Mouse (Mus musculus) mouse embryonic stem cell (cell line): ENCODE measurements at regions not wholly inside any gene's neighbourhood (a gene's known extent, or its start where the extent isn't known, plus 50 kb on each side); places are given as distances from the start of the nearest gene placed in this dataset.

Source experiments
- in situ Hi-C, 2 experiments: fragments of 300-500 bp; cut with MboI; formaldehyde crosslinking; loops; 1 replicate in 1 of 2; 3 replicates in 1 of 2; pipeline ENCODE4 v1.14.3; 2019 to 2020; ENCODE audit warnings: low sequenced_read_pairs in 2 of 2, low pct_unique_long_range_greater_than_20kb in 1 of 2, mixed read lengths in 1 of 2; ENCODE audit not compliant: unreplicated experiment in 1 of 2

- in situ Hi-C loops: no loop called here
Measured at GRCm38 (mm10) chr3:35269977-35270880, 483.7 kb upstream of the Atp11b start.

DNA sequence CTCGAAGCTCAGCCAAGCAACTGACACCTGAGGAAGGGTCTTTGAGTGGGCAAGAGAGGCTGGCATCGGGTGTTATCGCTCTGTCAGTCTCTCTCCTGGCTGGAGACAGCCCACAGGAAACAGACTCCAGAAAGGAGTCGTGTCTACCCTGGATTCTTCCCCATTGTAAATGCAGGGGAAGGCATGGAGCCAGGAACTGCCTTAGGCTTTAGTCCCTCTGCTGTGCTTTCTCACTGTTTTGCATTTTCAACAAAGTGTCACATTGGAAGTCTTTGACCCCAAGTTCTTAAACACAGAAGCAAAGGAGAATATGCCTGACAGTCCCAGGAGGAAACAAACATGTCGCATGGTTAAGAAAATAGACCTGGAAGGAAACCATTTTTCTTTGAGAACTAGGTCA is 480.4 kb upstream of the Atp11b start:
- in situ Hi-C loops: no loop called here

DNA sequence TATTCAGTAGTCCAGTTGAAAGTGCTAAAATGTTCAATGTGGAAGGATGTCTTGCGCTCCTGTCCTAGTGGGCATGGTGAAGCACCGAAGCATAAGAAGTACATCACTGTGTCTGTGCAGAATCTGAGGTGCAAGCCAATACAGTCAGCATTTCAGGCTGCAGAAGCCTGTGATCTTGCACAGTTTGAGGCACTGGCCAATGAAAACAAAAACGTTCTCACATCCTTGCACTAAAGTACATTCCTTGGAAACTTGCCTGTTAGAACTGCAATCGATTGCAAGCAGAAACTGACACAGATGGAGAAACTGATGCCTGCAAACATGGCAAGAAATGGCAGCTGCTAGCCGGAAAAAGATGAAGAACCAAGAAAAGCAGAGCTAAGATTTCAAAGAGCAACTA is 472.9 kb upstream of the Atp11b start:
- in situ Hi-C loops: no loop called here

- in situ Hi-C loops: no loop called here
Measured at GRCm38 (mm10) chr3:35282106-35282505, 471.8 kb upstream of the Atp11b start.

DNA sequence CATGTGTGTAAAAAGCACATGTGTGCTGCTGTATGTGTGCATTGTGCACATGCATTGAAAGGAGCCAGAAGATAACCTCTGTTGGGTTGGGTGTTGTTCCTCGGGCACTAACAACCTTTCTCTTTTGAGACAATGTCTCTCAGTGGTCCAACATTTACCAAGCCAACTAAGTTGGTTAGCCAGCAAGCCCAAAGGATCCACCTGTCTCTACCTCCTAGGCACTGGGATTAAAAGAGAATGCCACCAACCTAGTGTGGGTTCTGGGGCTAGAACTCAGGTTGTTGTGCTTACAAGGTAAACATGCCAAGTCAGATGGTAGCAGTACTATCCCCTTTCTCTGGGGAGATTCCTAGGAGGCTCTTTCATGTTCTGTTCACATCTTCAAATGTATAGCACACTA is 459.1 kb upstream of the Atp11b start:
- in situ Hi-C loops: no loop called here

GRCm38 (mm10) chr3:35295746-35296145 is 458.2 kb upstream of the Atp11b start:
- in situ Hi-C loops: no loop called here

GRCm38 (mm10) chr3:35299036-35299435 is 454.9 kb upstream of the Atp11b start:
- in situ Hi-C loops: no loop called here

GRCm38 (mm10) chr3:35306013-35306412 is 447.9 kb upstream of the Atp11b start:
- in situ Hi-C loops: no loop called here

- in situ Hi-C loops: no loop called here
Measured at GRCm38 (mm10) chr3:35314177-35314576, 439.7 kb upstream of the Atp11b start.

DNA sequence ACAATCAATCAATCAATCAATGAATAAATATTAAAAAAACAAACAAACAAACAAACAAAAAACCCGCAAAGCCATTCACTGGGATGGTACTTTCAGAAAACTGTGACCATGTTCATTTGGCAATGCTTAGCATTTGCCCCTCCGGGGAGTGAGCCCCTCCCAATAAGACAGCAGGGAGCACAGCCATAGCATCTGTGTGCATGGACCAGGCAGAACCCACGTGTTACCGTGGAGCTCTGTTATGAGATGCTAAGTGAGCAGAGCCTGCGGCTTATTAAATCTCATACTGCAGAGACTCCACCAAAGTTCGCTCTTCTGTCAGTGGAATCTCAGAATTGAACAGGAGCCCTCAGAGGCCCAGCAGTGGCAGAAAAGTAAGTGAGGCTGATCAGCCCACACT is 438.7 kb upstream of the Atp11b start:
- in situ Hi-C loops: no loop called here

- in situ Hi-C loops: no loop called here
Measured at GRCm38 (mm10) chr3:35318348-35318747, 435.6 kb upstream of the Atp11b start.

- in situ Hi-C loops: loop anchor here (10.0 kb wide), 1 partner anchor 164 kb away; no protein-coding TSS in a partner anchor
Measured at GRCm38 (mm10) chr3:35320844-35321393, 433.0 kb upstream of the Atp11b start.

DNA sequence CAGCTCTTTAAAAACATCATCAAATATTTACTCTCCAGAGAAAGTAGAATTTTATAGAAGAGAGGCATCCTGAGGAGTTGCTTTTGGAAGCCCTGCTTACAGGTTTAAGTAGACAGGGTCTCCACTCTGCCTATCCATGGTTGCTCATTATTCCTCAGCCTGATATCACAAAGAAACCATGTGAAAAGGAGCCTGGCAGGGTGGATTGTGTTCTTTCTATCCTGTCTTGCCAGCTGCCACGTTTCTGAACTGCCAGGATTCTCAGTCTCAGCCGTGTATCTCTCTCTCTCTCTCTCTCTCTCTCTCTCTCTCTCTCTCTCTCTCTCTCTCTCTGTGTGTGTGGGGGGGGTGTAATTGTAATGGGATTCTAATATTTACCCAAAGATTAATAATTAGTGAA is 431.9 kb upstream of the Atp11b start:
- in situ Hi-C loops: loop anchor here (10.0 kb wide), 1 partner anchor 163 kb away; no protein-coding TSS in a partner anchor

GRCm38 (mm10) chr3:35322899-35323298 is 431.0 kb upstream of the Atp11b start:
- in situ Hi-C loops: loop anchor here (10.0 kb wide), 1 partner anchor 162 kb away; no protein-coding TSS in a partner anchor

GRCm38 (mm10) chr3:35323450-35324077 is 430.3 kb upstream of the Atp11b start:
- in situ Hi-C loops: loop anchor here (10.0 kb wide), 1 partner anchor 161 kb away; no protein-coding TSS in a partner anchor

DNA sequence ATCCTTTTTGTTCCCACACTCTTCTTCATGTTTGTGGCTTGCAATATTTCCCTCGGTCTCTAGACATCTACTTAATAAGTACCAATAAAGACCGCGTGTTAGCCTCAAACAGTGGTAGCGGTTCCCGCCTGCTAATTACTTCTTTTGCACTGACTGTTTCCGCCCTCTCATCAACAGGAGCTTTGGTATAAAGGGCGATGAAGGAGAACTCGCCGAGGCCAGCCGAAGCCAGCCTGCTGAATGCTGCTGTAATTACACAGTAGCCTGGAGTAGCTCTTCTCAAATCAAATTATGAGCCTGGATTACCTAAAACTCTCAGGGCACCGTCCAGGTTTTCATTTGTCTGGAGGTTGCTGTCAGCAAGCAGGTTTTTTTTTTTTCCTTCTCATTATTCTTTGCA is 429.7 kb upstream of the Atp11b start:
- in situ Hi-C loops: loop anchor here (10.0 kb wide), 1 partner anchor 161 kb away; no protein-coding TSS in a partner anchor

GRCm38 (mm10) chr3:35332534-35333272 is 421.2 kb upstream of the Atp11b start:
- in situ Hi-C loops: no loop called here

DNA sequence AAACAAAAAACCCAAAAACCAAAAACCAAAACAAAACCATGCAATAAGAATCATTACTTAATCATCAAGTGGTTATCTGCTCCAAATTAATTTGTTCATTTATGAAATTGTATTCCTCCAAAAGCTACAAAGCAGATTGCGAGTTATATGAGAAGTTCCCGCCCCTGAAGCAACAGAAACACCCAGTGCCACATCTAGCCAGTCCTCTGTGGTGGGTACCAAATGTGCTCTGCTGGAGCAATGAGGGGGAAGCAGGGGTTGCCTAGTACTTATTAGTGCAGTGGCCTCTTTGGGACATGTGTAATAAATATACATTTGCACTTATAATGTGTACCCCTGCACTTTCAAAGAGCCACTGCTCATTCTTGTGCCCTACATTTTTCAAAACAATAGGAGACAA is 419.9 kb upstream of the Atp11b start:
- in situ Hi-C loops: no loop called here

DNA sequence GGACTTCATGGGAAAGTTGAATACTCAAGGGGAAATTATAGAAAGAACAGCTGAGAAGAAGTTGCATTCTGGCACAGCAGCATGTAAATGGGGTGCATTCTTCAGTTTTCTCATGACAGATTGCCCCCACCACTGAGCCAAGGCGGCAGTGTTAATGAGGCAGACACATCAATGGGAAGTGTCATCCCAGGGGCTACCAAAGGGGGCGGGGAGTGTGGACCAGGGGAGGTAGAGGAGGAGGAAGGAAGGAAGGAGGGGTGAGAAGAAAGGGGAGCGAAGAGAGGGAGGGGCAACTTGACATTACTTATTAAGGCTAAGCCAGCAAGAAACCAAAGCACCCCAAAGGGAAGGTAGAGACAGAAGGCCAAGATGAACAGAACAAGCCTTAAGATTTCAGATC is 419.4 kb upstream of the Atp11b start:
- in situ Hi-C loops: no loop called here
